ENCODE assay signal across 10 mouse cellular contexts in genomic region chr3:105808179-105809037, GRCm38 (mm10). TPM values are rescaled to one million over a fixed set of nuclear protein-coding genes. Genes with fewer than 3 reads are reported as not detected.
DNase-seq lines count a peak whose midpoint lies in the region; ATAC-seq lines count a peak whose summit lies in the region.
"Had no signal": no experiment of that assay in that cellular context is flagged by ENCODE, and none has a peak within 500 bp of the region (broad histone marks: within the 10 kb centered on the region; RNA-seq: fewer than 3 reads in every experiment).

No protein-coding gene starts in this region.

- peaks cover 31% of the 10 kb centered on the region for H3K4me1 ChIP-seq in heart, embryonic 10.5 days
- H3K4me1 ChIP-seq in intestine, embryonic 15.5 days (replicated peaks) = 0 out of 2 replicates have a peak, but pooled peaks cover 9% of the 10 kb centered on the region

- no peak overlapping the region; the same call in 1 of the 2 replicates for H3K4me3 ChIP-seq in heart, embryonic 10.5 days
- H3K4me3 ChIP-seq in intestine, embryonic 15.5 days (replicated peaks) = no peak overlapping the region
- H3K4me3 ChIP-seq: limb, embryonic 10.5 days had no signal

- H3K9ac ChIP-seq in intestine, embryonic 15.5 days = no peak overlapping the region

- H3K9me3 ChIP-seq in heart, embryonic 10.5 days = no peaks in the 10 kb centered on the region
- no peaks in the 10 kb centered on the region for H3K9me3 ChIP-seq in intestine, embryonic 15.5 days
- H3K9me3 ChIP-seq: limb, embryonic 10.5 days had no signal

- no peak overlapping the region for H3K4me2 ChIP-seq in intestine, embryonic 15.5 days (replicated peaks)

- peak overlapping the region; percentile 25; the same call in 1 of the 2 replicates for H3K27ac ChIP-seq in heart, embryonic 10.5 days
- H3K27ac ChIP-seq in intestine, embryonic 15.5 days = no peak overlapping the region
- H3K27ac ChIP-seq: limb, embryonic 10.5 days had no signal

- peak; percentile 82 for ATAC-seq in intestine, embryonic 15.5 days
- peak; percentile 96 for ATAC-seq in megakaryocyte progenitor cell, adult 5-6 weeks (replicated peaks; ENCODE audit: poor library complexity)

- no peaks in the 10 kb centered on the region for H3K36me3 ChIP-seq in heart, embryonic 10.5 days
- no peaks in the 10 kb centered on the region for H3K36me3 ChIP-seq in intestine, embryonic 15.5 days
- H3K36me3 ChIP-seq: limb, embryonic 10.5 days had no signal

- 43% methylated on average over 14 of the region's 14 CpGs for WGBS in heart, embryonic 10.5 days
- WGBS in intestine, embryonic 15.5 days = 62% methylated on average over 14 of the region's 14 CpGs

- DNase-seq in heart, embryonic 10.5 days (ENCODE audit: low spot score) = peak; percentile 96
- DNase-seq in heart, adult 8-10 months (ENCODE audit: low spot score) = no peak
- DNase-seq in adrenal gland, postnatal 25 days = peak; percentile 33
- DNase-seq in cerebellum, postnatal 36 days = no peak
- no peak for DNase-seq in layer of hippocampus, adult 9-11 months
- DNase-seq in thymus, adult 18-20 months = no peak
- DNase-seq: gastrocnemius, postnatal 36 days had no signal

- peaks cover 53% of the 10 kb centered on the region for H3K27me3 ChIP-seq in heart, embryonic 10.5 days (ENCODE audit: insufficient read depth, poor library complexity, severe bottlenecking)
- H3K27me3 ChIP-seq in intestine, embryonic 15.5 days (replicated peaks) = no peaks in the 10 kb centered on the region

RNA-seq across cellular contexts. Expression of gene Rap1a, which starts 7.3 kb away (rescaled TPM):
- 73.9 and 95.3 TPM in 2 replicates for polyA plus RNA-seq in heart, embryonic 10.5 days (2016; fragmentation: Nextera tagmentation; extraction: Ambion mirVana)
- 100 to 1,000 TPM in 2 of 4 experiments, 10 to 100 TPM in 2; 86.5 to 102 (median 97.8) TPM for total RNA-seq in heart, adult 8-10 months (2022)
- total RNA-seq in adrenal gland, postnatal 25 days (2021) = 172 and 200 TPM in 2 replicates
- 116 and 133 TPM in 2 replicates for polyA plus RNA-seq in intestine, embryonic 15.5 days (2015; fragmentation: Nextera tagmentation; extraction: Ambion mirVana)
- 151 and 181 TPM in 2 replicates for total RNA-seq in megakaryocyte progenitor cell, adult 5-6 weeks (2015)
- 128 and 136 TPM in 2 replicates for total RNA-seq in megakaryocyte progenitor cell, adult 5-6 weeks (2017)

Comparison
In these comparisons a context has a peak if more than half of its experiments do, and no peak if none do; other contexts are left out.
1. DNase-seq: peak in heart, embryonic 10.5 days (single experiment) and adrenal gland, postnatal 25 days (single experiment); none in heart, adult 8-10 months (single experiment), cerebellum, postnatal 36 days (0 of 2), layer of hippocampus, adult 9-11 months (single experiment) and thymus, adult 18-20 months (0 of 2).